ENCODE assay signal across 8 mouse cellular contexts in genomic region chr11:23210590-23211510, GRCm38 (mm10). TPM values are rescaled to one million over a fixed set of nuclear protein-coding genes. Genes with fewer than 3 reads are reported as not detected.
DNase-seq lines count a peak whose midpoint lies in the region; ATAC-seq and TF ChIP-seq lines count a peak whose summit lies in the region.

No protein-coding gene starts in this region.

- no peaks in the 10 kb centered on the region for H3K4me1 ChIP-seq in embryonic facial prominence, embryonic 11.5 days (ENCODE audit: control insufficient read depth, insufficient read depth, low read length)
- no peaks in the 10 kb centered on the region for H3K4me1 ChIP-seq in heart, embryonic 11.5 days (ENCODE audit: control insufficient read depth, insufficient read depth, low read length)
- H3K4me1 ChIP-seq in kidney, adult 2 months (ENCODE audit: control insufficient read depth, insufficient read depth, low read length) = no peaks in the 10 kb centered on the region
- no peaks in the 10 kb centered on the region for H3K4me1 ChIP-seq in lung, embryonic 14.5 days (ENCODE audit: insufficient read depth)

- H3K36me3 ChIP-seq in embryonic facial prominence, embryonic 11.5 days (replicated peaks; ENCODE audit: control insufficient read depth, insufficient read depth, low read depth, low read length) = no peaks in the 10 kb centered on the region
- no peaks in the 10 kb centered on the region for H3K36me3 ChIP-seq in heart, embryonic 11.5 days (ENCODE audit: control insufficient read depth, insufficient read depth, low read length)
- H3K36me3 ChIP-seq in kidney, adult 2 months (ENCODE audit: control insufficient read depth, insufficient read depth, low read length) = no peaks in the 10 kb centered on the region
- no peaks in the 10 kb centered on the region for H3K36me3 ChIP-seq in lung, embryonic 14.5 days (ENCODE audit: insufficient read depth)

- peak overlapping the region; percentile 65 for H3K27ac ChIP-seq in embryonic facial prominence, embryonic 11.5 days (replicated peaks; ENCODE audit: low read depth, low read length)
- peak overlapping the region; percentile 55; the same call in 1 of the 2 replicates for H3K27ac ChIP-seq in heart, embryonic 11.5 days (ENCODE audit: low read depth, low read length)
- peak overlapping the region; percentile 73 for H3K27ac ChIP-seq in kidney, adult 2 months (ENCODE audit: insufficient read depth, low read depth, low read length)
- H3K27ac ChIP-seq in lung, embryonic 14.5 days (ENCODE audit: low read depth) = peak overlapping the region; percentile 48; the same call in 1 of the 2 replicates

- ATAC-seq in embryonic facial prominence, embryonic 11.5 days (replicated peaks; ENCODE audit: insufficient number of reproducible peaks, low FRiP score, low TSS enrichment, low read depth) = peak; percentile 65
- ATAC-seq in heart, embryonic 11.5 days (replicated peaks; ENCODE audit: insufficient number of reproducible peaks, low FRiP score, low TSS enrichment) = no peak
- ATAC-seq in lung, embryonic 14.5 days (ENCODE audit: insufficient read depth) = peak; percentile 75
- ATAC-seq in activated CD4-positive, CD25-positive, alpha-beta regulatory T cell, adult 4 months = no peak

- WGBS in embryonic facial prominence, embryonic 11.5 days = 12% methylated on average over 16 of the region's 16 CpGs
- WGBS in heart, embryonic 11.5 days (ENCODE audit: insufficient replicate concordance) = 18% methylated on average over 16 of the region's 16 CpGs
- 21% methylated on average over 16 of the region's 16 CpGs for WGBS in kidney, adult 2 months
- WGBS in lung, embryonic 14.5 days = 14% methylated on average over 16 of the region's 16 CpGs

- no peak for TF ChIP-seq CTCF in kidney, adult 2 months (conservative IDR thresholded peaks at IDR 0.05; ENCODE audit: insufficient read depth, insufficient read length, low read depth, low read length)
- TF ChIP-seq CTCF in lung, embryonic 14.5 days (IDR thresholded peaks at IDR 0.05; ENCODE audit: low read depth) = 0 out of 2 replicates have a peak, but pooled peaks have one; percentile 2

- peak overlapping the region; percentile 36 for H3K4me2 ChIP-seq in embryonic facial prominence, embryonic 11.5 days (ENCODE audit: low read depth, low read length)
- H3K4me2 ChIP-seq in heart, embryonic 11.5 days = peak overlapping the region; percentile 56
- peak overlapping the region; percentile 57 for H3K4me2 ChIP-seq in lung, embryonic 14.5 days

- peak overlapping the region; percentile 54 for H3K9ac ChIP-seq in embryonic facial prominence, embryonic 11.5 days (replicated peaks; ENCODE audit: low read length)
- peak overlapping the region; percentile 71 for H3K9ac ChIP-seq in heart, embryonic 11.5 days (ENCODE audit: low read depth, low read length)
- H3K9ac ChIP-seq in lung, embryonic 14.5 days = peak overlapping the region; percentile 53

- H3K27me3 ChIP-seq in embryonic facial prominence, embryonic 11.5 days (ENCODE audit: control insufficient read depth, insufficient read depth, low read length) = no peaks in the 10 kb centered on the region
- no peaks in the 10 kb centered on the region for H3K27me3 ChIP-seq in heart, embryonic 11.5 days (ENCODE audit: control insufficient read depth, insufficient read depth, low read length)
- no peaks in the 10 kb centered on the region for H3K27me3 ChIP-seq in kidney, adult 2 months (replicated peaks; ENCODE audit: control insufficient read depth, insufficient read depth, low read length)
- H3K27me3 ChIP-seq in lung, embryonic 14.5 days (ENCODE audit: insufficient read depth, low read length) = no peaks in the 10 kb centered on the region

- peak overlapping the region; percentile 13; the same call in 1 of the 2 replicates for H3K4me3 ChIP-seq in embryonic facial prominence, embryonic 11.5 days (ENCODE audit: low read depth, low read length)
- H3K4me3 ChIP-seq in heart, embryonic 11.5 days (ENCODE audit: low read depth, low read length) = peak overlapping the region; percentile 20
- H3K4me3 ChIP-seq in kidney, adult 2 months (ENCODE audit: insufficient read depth, low read depth, low read length) = no peak overlapping the region
- peak overlapping the region; percentile 26 for H3K4me3 ChIP-seq in lung, embryonic 14.5 days (ENCODE audit: low read depth, low read length)

- TF ChIP-seq POLR2A in kidney, adult 2 months (IDR thresholded peaks at IDR 0.05; ENCODE audit: low read depth, low read length) = no peak

- no peaks in the 10 kb centered on the region for H3K9me3 ChIP-seq in embryonic facial prominence, embryonic 11.5 days (replicated peaks; ENCODE audit: control insufficient read depth, low read length)
- no peaks in the 10 kb centered on the region for H3K9me3 ChIP-seq in heart, embryonic 11.5 days (replicated peaks; ENCODE audit: control insufficient read depth, low read length)
- no peaks in the 10 kb centered on the region for H3K9me3 ChIP-seq in lung, embryonic 14.5 days (ENCODE audit: low read depth, low read length)

- peak; percentile 63 for DNase-seq in ZHBTc4 (ENCODE audit: low read depth, low spot score)
- DNase-seq in embryonic facial prominence, embryonic 11.5 days (ENCODE audit: low spot score) = peak; percentile 77
- DNase-seq in kidney, adult 2 months = peak; percentile 69
- peak; percentile 75 for DNase-seq in lung, embryonic 14.5 days
- peak; percentile 13 for DNase-seq in ovary, postnatal 14 days (ENCODE audit: low spot score)
- DNase-seq in cerebellum, adult 9-10 months = no peak

RNA-seq across cellular contexts. Expression of gene Xpo1, which starts 45.0 kb away (rescaled TPM):
- 181 and 214 TPM in 2 replicates for polyA plus RNA-seq in embryonic facial prominence, embryonic 11.5 days (2014; fragmentation: Nextera tagmentation; extraction: Ambion mirVana)
- polyA plus RNA-seq in heart, embryonic 11.5 days (2014; fragmentation: Nextera tagmentation; extraction: Ambion mirVana) = 84.1 and 93.7 TPM in 2 replicates
- 3.5 and 5.3 TPM in 2 replicates for polyA plus RNA-seq in kidney, adult 2 months (2012; rRNA removed)
- polyA plus RNA-seq in lung, embryonic 14.5 days (2014; fragmentation: Nextera tagmentation; extraction: Ambion mirVana) = 150 and 156 TPM in 2 replicates
- polyA plus RNA-seq in activated CD4-positive, CD25-positive, alpha-beta regulatory T cell, adult 4 months (2017; shearing (Covaris generic)) = 10 to 100 TPM; 43.2 to 44.2 TPM

Comparison
In these comparisons a context has a peak if more than half of its experiments do, and no peak if none do; other contexts are left out.
1. ATAC-seq: peak in embryonic facial prominence, embryonic 11.5 days (single experiment) and lung, embryonic 14.5 days (single experiment); none in heart, embryonic 11.5 days (single experiment) and activated CD4-positive, CD25-positive, alpha-beta regulatory T cell, adult 4 months (single experiment).
2. Peak in every context shown above with its lines, with median percentiles within 50 percentile points of each other: H3K27ac ChIP-seq, H3K4me2 ChIP-seq and H3K9ac ChIP-seq.